Mouse (Mus musculus) liver, embryonic 16.5 days (tissue): ENCODE results near the gene Sp6. TPM values are rescaled to one million over a fixed set of nuclear protein-coding genes. Genes with fewer than 3 reads are reported as not detected.

Experiments used
- ATAC-seq: fragments of 200-750 bp; cut with Nextera tagmentation; 2 replicates; pipeline ENCODE4 v1.8.0; 2017; ENCODE audit warnings: low read depth, mild to moderate bottlenecking, moderate number of reproducible peaks, moderate library complexity
- H3K27ac ChIP-seq: fragments of 300-500 bp; sonication (generic); 2 replicates; pipeline ENCODE4 v1.5.1; 2014; ENCODE audit warnings: mild to moderate bottlenecking, low read length
- H3K27me3 ChIP-seq: fragments of 300-500 bp; sonication (generic); 2 replicates; pipeline ENCODE4 v1.6.1; 2014; ENCODE audit warnings: low read depth, low read length, mixed read lengths; ENCODE audit not compliant: control insufficient read depth, insufficient read depth
- H3K36me3 ChIP-seq: fragments of 300-500 bp; sonication (generic); 2 replicates; pipeline ENCODE4 v1.6.1; 2014; ENCODE audit warnings: mild to moderate bottlenecking; ENCODE audit not compliant: control insufficient read depth, insufficient read depth
- H3K4me1 ChIP-seq: fragments of 300-500 bp; sonication (generic); 2 replicates; pipeline ENCODE4 v1.6.1; 2014; ENCODE audit warnings: low read depth, low read length, mixed read lengths; ENCODE audit not compliant: control insufficient read depth
- H3K4me2 ChIP-seq: fragments of 300-500 bp; sonication (generic); 2 replicates; pipeline ENCODE4 v1.6.1; 2014; ENCODE audit warnings: low read depth, low read length, mixed read lengths
- H3K4me3 ChIP-seq: fragments of 300-500 bp; sonication (generic); 2 replicates; pipeline ENCODE4 v1.5.1; 2014; ENCODE audit warnings: low read depth, mild to moderate bottlenecking, low read length
- H3K9ac ChIP-seq: fragments of 300-500 bp; sonication (generic); 2 replicates; pipeline ENCODE4 v1.6.1; 2014; ENCODE audit warnings: low read depth, low read length
- H3K9me3 ChIP-seq: fragments of 300-500 bp; sonication (generic); replicated peaks from 2 replicates; pipeline ENCODE4 v1.6.1; 2016; ENCODE audit warnings: low read length; ENCODE audit not compliant: control insufficient read depth
- WGBS: fragments of 180-500 bp; shearing (Covaris S2); extraction: QIAGEN DNeasy Blood & Tissue Kit; methylation state at CpG from one replicate; pipeline ENCODE4 v1.1.7; 2014; ENCODE audit not compliant: insufficient replicate concordance; 5-methylcytosine and 5-hydroxymethylcytosine counted together
- microRNA-seq: library from miRNA; unstranded; fragments of <30 nt; microRNA quantifications from one replicate; pipeline ENCODE4, GENCODE M21; 2016
- polyA plus RNA-seq: library from polyadenylated mRNA; unstranded; fragments of >200 nt; fragmentation: Nextera tagmentation; extraction: Ambion mirVana; gene quantifications from 2 replicates; pipeline ENCODE4 v1.2.1, GENCODE M21; 2015

Gene Sp6
- polyA plus RNA-seq, 1 experiment from 2014 or later, result not detected

- Histone ChIP-seq H3K4me1 (no peaks in the 10 kb centered on the region), H3K4me2 (no peak overlapping the region), H3K9me3 (no peaks in the 10 kb centered on the region), H3K4me3 (no peak overlapping the region), H3K9ac (no peak overlapping the region), H3K27me3 (no peaks in the 10 kb centered on the region), H3K36me3 (no peaks in the 10 kb centered on the region; the same call in 1 of the 2 replicates), H3K27ac (no peak overlapping the region)
- WGBS, result 46% methylated on average over 1 of the region's 1 CpGs
- no peak for ATAC-seq
These were observed 57.9 kb downstream of the Sp6 start for GRCm38 (mm10) chr11:97071129-97071528.

DNA sequence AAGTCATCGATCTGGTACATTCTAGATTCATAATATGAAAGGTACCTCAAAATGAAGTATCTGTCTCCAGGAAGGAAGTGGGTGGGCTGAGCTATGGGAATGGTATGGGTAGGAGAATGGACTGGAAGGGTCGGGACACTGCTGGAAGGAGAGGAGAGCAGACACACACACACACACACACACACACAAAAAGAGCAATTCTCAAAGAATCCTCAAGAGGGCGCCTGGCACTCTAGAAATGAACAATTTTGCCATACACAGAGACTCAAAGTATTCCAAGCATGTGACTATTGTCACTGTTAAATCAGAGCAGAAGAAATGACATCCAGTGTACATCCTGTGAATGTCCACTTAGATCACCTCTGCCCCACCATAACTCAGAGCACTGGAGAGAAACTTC lies 59.3 kb downstream of the Sp6 start:
- H3K27me3 ChIP-seq, result no peaks in the 10 kb centered on the region
- no peaks in the 10 kb centered on the region for H3K36me3 ChIP-seq
- H3K4me2 ChIP-seq, result no peak overlapping the region
- no peak overlapping the region for H3K4me3 ChIP-seq
- H3K9ac ChIP-seq, result no peak overlapping the region
- no peaks in the 10 kb centered on the region for H3K9me3 ChIP-seq
- 24% methylated on average over 3 of the region's 3 CpGs for WGBS
- no peak for ATAC-seq
- H3K27ac ChIP-seq, result no peak overlapping the region
- H3K4me1 ChIP-seq, result no peaks in the 10 kb centered on the region

GRCm38 (mm10) chr11:97074235-97074634 lies 61.0 kb downstream of the Sp6 start:
- Histone ChIP-seq H3K4me3 (no peak overlapping the region), H3K9ac (no peak overlapping the region), H3K27ac (no peak overlapping the region), H3K4me2 (no peak overlapping the region), H3K9me3 (no peaks in the 10 kb centered on the region), H3K27me3 (no peaks in the 10 kb centered on the region), H3K4me1 (no peaks in the 10 kb centered on the region), H3K36me3 (no peaks in the 10 kb centered on the region)
- ATAC-seq, result no peak
- 49% methylated on average over 8 of the region's 8 CpGs for WGBS

Small RNAs within 50 kb of the gene (microRNA-seq; reads per million reads assigned to microRNA genes)
- gene Mir8103, result 2.2 reads per million

Other genes with a start within 250 kb of the Sp6 start
- gene Snx11, start 235.8 kb upstream of the Sp6 start, polyA plus RNA-seq, result 7.1 and 7.7 TPM in 2 replicates
- 24.7 and 26.2 TPM in 2 replicates for gene Cbx1, start 224.3 kb upstream of the Sp6 start, polyA plus RNA-seq
- 19.7 and 20.1 TPM in 2 replicates for gene Nfe2l1, start 183.4 kb upstream of the Sp6 start, polyA plus RNA-seq
- 24.0 and 25.7 TPM in 2 replicates for gene Copz2, start 163.5 kb upstream of the Sp6 start, polyA plus RNA-seq
- 36.9 and 38.8 TPM in 2 replicates for gene Cdk5rap3, start 96.9 kb upstream of the Sp6 start, polyA plus RNA-seq
- 4.8 and 7.1 TPM in 2 replicates for gene Prr15l, start 85.3 kb upstream of the Sp6 start, polyA plus RNA-seq
- 688 and 719 TPM in 2 replicates for gene Pnpo, start 69.4 kb upstream of the Sp6 start, polyA plus RNA-seq
- 15.8 and 18.6 TPM in 2 replicates for gene Sp2, start 30.4 kb upstream of the Sp6 start, polyA plus RNA-seq
- gene Scrn2, start 16.5 kb downstream of the Sp6 start, polyA plus RNA-seq, result 11.1 and 12.2 TPM in 2 replicates
- 0.40 and 0.41 TPM in 2 replicates for gene Lrrc46, start 28.0 kb downstream of the Sp6 start, polyA plus RNA-seq
- 28.8 and 33.5 TPM in 2 replicates for gene Mrpl10, start 28.2 kb downstream of the Sp6 start, polyA plus RNA-seq
- gene Osbpl7, start 37.2 kb downstream of the Sp6 start, polyA plus RNA-seq, result 2.6 and 3.6 TPM in 2 replicates
- 0.15 and 0.18 TPM in 2 replicates for gene Tbx21, start 101.9 kb downstream of the Sp6 start, polyA plus RNA-seq
- gene Tbkbp1, start 138.1 kb downstream of the Sp6 start, polyA plus RNA-seq, result 0.84 and 1.1 TPM in 2 replicates
- gene Kpnb1, start 174.5 kb downstream of the Sp6 start, polyA plus RNA-seq, result 14.5 and 15.9 TPM in 2 replicates